Mouse (Mus musculus) embryonic facial prominence, embryonic 14.5 days (tissue): ENCODE data around the gene Tnfsf13b. TPM values are rescaled to one million over a fixed set of nuclear protein-coding genes. Genes with fewer than 3 reads are reported as not detected.

ENCODE experiments used
- ATAC-seq: fragments of 200-750 bp; cut with Nextera tagmentation; 2 replicates; pipeline ENCODE4 v1.8.0; 2017; ENCODE audit warnings: low read depth, moderate number of reproducible peaks, moderate TSS enrichment
- DNase-seq: peaks from one replicate; pipeline ENCODE4 v3.0.0-alpha.2; 2015; ENCODE audit warnings: low spot score
- H3K27ac ChIP-seq: fragments of 300-500 bp; sonication (generic); replicated peaks from 2 replicates; pipeline ENCODE4 v1.5.1; 2014; ENCODE audit warnings: low read depth, mild to moderate bottlenecking, low read length, moderate library complexity
- H3K27me3 ChIP-seq: fragments of 300-500 bp; sonication (generic); replicated peaks from 2 replicates; pipeline ENCODE4 v1.6.1; 2014; ENCODE audit warnings: low read length; ENCODE audit not compliant: control insufficient read depth, insufficient read depth
- H3K36me3 ChIP-seq: fragments of 300-500 bp; sonication (generic); 2 replicates; pipeline ENCODE4 v1.6.1; 2014; ENCODE audit warnings: low read length, mixed read lengths; ENCODE audit not compliant: control insufficient read depth, insufficient read depth
- H3K4me1 ChIP-seq: fragments of 300-500 bp; sonication (generic); 2 replicates; pipeline ENCODE4 v1.6.1; 2014; ENCODE audit warnings: antibody characterized with exemption, low read length; ENCODE audit not compliant: control insufficient read depth, insufficient read depth
- H3K4me2 ChIP-seq: fragments of 300-500 bp; sonication (generic); 2 replicates; pipeline ENCODE4 v1.6.1; 2014; ENCODE audit warnings: low read depth, mild to moderate bottlenecking, low read length, moderate library complexity, mixed read lengths
- H3K4me3 ChIP-seq: fragments of 300-500 bp; sonication (generic); 2 replicates; pipeline ENCODE4 v1.5.1; 2014; ENCODE audit warnings: low read depth, mild to moderate bottlenecking, low read length
- H3K9ac ChIP-seq: fragments of 300-500 bp; sonication (generic); 2 replicates; pipeline ENCODE4 v1.6.1; 2014; ENCODE audit warnings: low read depth, mild to moderate bottlenecking, low read length, moderate library complexity, mixed read lengths
- H3K9me3 ChIP-seq: fragments of 300-500 bp; sonication (generic); 2 replicates; pipeline ENCODE4 v1.6.1; 2016; ENCODE audit warnings: low read length; ENCODE audit not compliant: control insufficient read depth
- WGBS: fragments of 180-500 bp; shearing (Covaris S2); extraction: QIAGEN DNeasy Blood & Tissue Kit; methylation state at CpG from one replicate; pipeline ENCODE4 v1.1.7; 2014; 5-methylcytosine and 5-hydroxymethylcytosine counted together
- polyA plus RNA-seq: library from polyadenylated mRNA; unstranded; fragments of >200 nt; fragmentation: Nextera tagmentation; extraction: Ambion mirVana; gene quantifications from 2 replicates; pipeline ENCODE4 v1.2.1, GENCODE M21; 2014

Tnfsf13b gene
- polyA plus RNA-seq, 1 experiment from 2014 or later: 0.15 TPM

GRCm38 (mm10) chr8:9978475-9979230, 27.6 kb upstream of the Tnfsf13b start:
- H3K27ac ChIP-seq: no peak overlapping the region
- no peaks in the 10 kb centered on the region for H3K27me3 ChIP-seq
- H3K4me1 ChIP-seq: peaks cover 27% of the 10 kb centered on the region
- H3K9ac ChIP-seq: peak overlapping the region; percentile 88
- peak overlapping the region; percentile 83 for H3K4me2 ChIP-seq
- 55% methylated on average over 18 of the region's 18 CpGs for WGBS
- peaks cover 4% of the 10 kb centered on the region; the same call in 1 of the 2 replicates for H3K36me3 ChIP-seq
- H3K9me3 ChIP-seq: no peaks in the 10 kb centered on the region
- DNase-seq: no peak
- ATAC-seq: no peak
- H3K4me3 ChIP-seq: peak overlapping the region; percentile 81

- Histone ChIP-seq H3K4me2 (no peak overlapping the region), H3K4me3 (no peak overlapping the region), H3K27me3 (no peaks in the 10 kb centered on the region), H3K9ac (no peak overlapping the region), H3K27ac (no peak overlapping the region), H3K4me1 (peaks cover 27% of the 10 kb centered on the region), H3K9me3 (no peaks in the 10 kb centered on the region), H3K36me3 (peaks cover 9% of the 10 kb centered on the region; the same call in 1 of the 2 replicates)
- no peak for ATAC-seq
- 91% methylated on average over 1 of the region's 1 CpGs for WGBS
- no peak for DNase-seq
Measured at GRCm38 (mm10) chr8:9979746-9980145, 26.5 kb upstream of the Tnfsf13b start.

- Histone ChIP-seq H3K9ac (no peak overlapping the region), H3K27me3 (no peaks in the 10 kb centered on the region), H3K36me3 (peaks cover 9% of the 10 kb centered on the region; the same call in 1 of the 2 replicates), H3K4me2 (no peak overlapping the region), H3K4me1 (peaks cover 25% of the 10 kb centered on the region), H3K9me3 (no peaks in the 10 kb centered on the region), H3K4me3 (no peak overlapping the region), H3K27ac (no peak overlapping the region)
- DNase-seq (no peak), ATAC-seq (no peak)
Measured at GRCm38 (mm10) chr8:9980188-9980587, 26.1 kb upstream of the Tnfsf13b start.

GRCm38 (mm10) chr8:10004115-10004514, 2.2 kb upstream of the Tnfsf13b start:
- 0 out of 2 replicates have a peak, but pooled peaks cover 6% of the 10 kb centered on the region for H3K4me1 ChIP-seq
- H3K36me3 ChIP-seq: no peaks in the 10 kb centered on the region
- H3K9ac ChIP-seq: no peak overlapping the region
- H3K9me3 ChIP-seq: no peaks in the 10 kb centered on the region
- ATAC-seq: no peak
- no peak overlapping the region for H3K4me2 ChIP-seq
- H3K27me3 ChIP-seq: peaks cover 5% of the 10 kb centered on the region
- H3K27ac ChIP-seq: no peak overlapping the region
- WGBS: 75% methylated on average over 7 of the region's 7 CpGs
- DNase-seq: no peak
- no peak overlapping the region for H3K4me3 ChIP-seq

GRCm38 (mm10) chr8:10006986-10007659, 856 bp downstream of the Tnfsf13b start:
- Histone ChIP-seq H3K9me3 (no peaks in the 10 kb centered on the region), H3K4me3 (peak overlapping the region; percentile 36), H3K9ac (peak overlapping the region; percentile 45; the same call in 1 of the 2 replicates), H3K4me1 (0 out of 2 replicates have a peak, but pooled peaks cover 6% of the 10 kb centered on the region), H3K27me3 (peaks cover 5% of the 10 kb centered on the region), H3K4me2 (peak overlapping the region; percentile 66), H3K27ac (no peak overlapping the region), H3K36me3 (no peaks in the 10 kb centered on the region)
- ATAC-seq (peak; percentile 70; the same call in 1 of the 2 replicates), DNase-seq (peak; percentile 73)
- 5% methylated on average over 23 of the region's 29 CpGs for WGBS

GRCm38 (mm10) chr8:10007660-10008028, 1.4 kb downstream of the Tnfsf13b start:
- H3K27me3 ChIP-seq: peaks cover 5% of the 10 kb centered on the region
- H3K9me3 ChIP-seq: no peaks in the 10 kb centered on the region
- peak overlapping the region; percentile 36 for H3K4me3 ChIP-seq
- H3K9ac ChIP-seq: peak overlapping the region; percentile 45; the same call in 1 of the 2 replicates
- 39% methylated on average over 6 of the region's 6 CpGs for WGBS
- H3K36me3 ChIP-seq: no peaks in the 10 kb centered on the region
- H3K4me1 ChIP-seq: 0 out of 2 replicates have a peak, but pooled peaks cover 6% of the 10 kb centered on the region
- DNase-seq (no peak), ATAC-seq (no peak)
- no peak overlapping the region for H3K27ac ChIP-seq
- peak overlapping the region; percentile 66 for H3K4me2 ChIP-seq

- WGBS: 69% methylated on average over 1 of the region's 1 CpGs
- ATAC-seq: no peak
- Histone ChIP-seq H3K27ac (no peak overlapping the region), H3K9me3 (no peaks in the 10 kb centered on the region), H3K9ac (no peak overlapping the region), H3K4me2 (no peak overlapping the region), H3K27me3 (no peaks in the 10 kb centered on the region), H3K4me1 (no peaks in the 10 kb centered on the region), H3K4me3 (no peak overlapping the region), H3K36me3 (no peaks in the 10 kb centered on the region)
- DNase-seq: no peak
Measured at GRCm38 (mm10) chr8:10016252-10016651, 10.0 kb downstream of the Tnfsf13b start.

GRCm38 (mm10) chr8:10017231-10017630, 11.0 kb downstream of the Tnfsf13b start:
- peak; percentile 41 for DNase-seq
- Histone ChIP-seq H3K4me3 (no peak overlapping the region), H3K4me1 (no peaks in the 10 kb centered on the region), H3K9ac (no peak overlapping the region), H3K9me3 (no peaks in the 10 kb centered on the region), H3K27ac (no peak overlapping the region), H3K27me3 (no peaks in the 10 kb centered on the region), H3K4me2 (no peak overlapping the region), H3K36me3 (no peaks in the 10 kb centered on the region)
- no peak for ATAC-seq
- 79% methylated on average over 3 of the region's 3 CpGs for WGBS
